ENCODE assay signal across 8 mouse cellular contexts in genomic region chr17:28233091-28233731, GRCm38 (mm10). TPM values are rescaled to one million over a fixed set of nuclear protein-coding genes. Genes with fewer than 3 reads are reported as not detected.
DNase-seq lines count a peak whose midpoint lies in the region; ATAC-seq and TF ChIP-seq lines count a peak whose summit lies in the region.

No protein-coding gene starts in this region.

- no peaks in the 10 kb centered on the region for H3K36me3 ChIP-seq in testis, adult 2 months (ENCODE audit: control insufficient read depth, insufficient read depth, low read length)
- H3K36me3 ChIP-seq in heart, embryonic 13.5 days = peaks cover 13% of the 10 kb centered on the region

- no peaks in the 10 kb centered on the region for H3K27me3 ChIP-seq in testis, adult 2 months (ENCODE audit: control insufficient read depth, insufficient read depth, low read length)
- peaks cover 7% of the 10 kb centered on the region for H3K27me3 ChIP-seq in heart, embryonic 13.5 days (replicated peaks)

- H3K9ac ChIP-seq in heart, embryonic 13.5 days = peak overlapping the region; percentile 96

- H3K9me3 ChIP-seq in heart, embryonic 13.5 days = no peaks in the 10 kb centered on the region

- TF ChIP-seq CTCF in testis, adult 2 months (IDR thresholded peaks at IDR 0.05; ENCODE audit: control insufficient read depth, insufficient read depth, insufficient replicate concordance, low read depth, low read length) = no peak
- TF ChIP-seq CTCF in bone marrow, adult 2 months (IDR thresholded peaks at IDR 0.05; ENCODE audit: control insufficient read depth, insufficient read depth, low read length) = no peak

- no peak overlapping the region for H3K27ac ChIP-seq in testis, adult 2 months (ENCODE audit: control insufficient read depth, insufficient read depth, low read depth, low read length)
- H3K27ac ChIP-seq in bone marrow, adult 2 months (ENCODE audit: control insufficient read depth, insufficient read depth, low read depth, low read length, poor library complexity) = peak overlapping the region; percentile 79
- H3K27ac ChIP-seq in heart, embryonic 13.5 days (replicated peaks) = peak overlapping the region; percentile 82

- DNase-seq in testis, postnatal 10 days (ENCODE audit: low spot score) = no peak
- peak; percentile 40 for DNase-seq in kidney, postnatal 14 days
- DNase-seq in ovary, postnatal 14 days (ENCODE audit: low spot score) = no peak
- no peak for DNase-seq in right cerebral cortex, postnatal 14 days

- WGBS in bone marrow, adult 2 months = under 1% methylated on average over 17 of the region's 17 CpGs
- WGBS in heart, embryonic 13.5 days = 5% methylated on average over 16 of the region's 17 CpGs

- peak overlapping the region; percentile 92 for H3K4me2 ChIP-seq in heart, embryonic 13.5 days

- peaks cover 7% of the 10 kb centered on the region for H3K4me1 ChIP-seq in testis, adult 2 months (ENCODE audit: control insufficient read depth, insufficient read depth, low read length)
- peaks cover 3% of the 10 kb centered on the region; the same call in 1 of the 2 replicates for H3K4me1 ChIP-seq in bone marrow, adult 2 months (ENCODE audit: control insufficient read depth, insufficient read depth, low read length)
- peaks cover 18% of the 10 kb centered on the region for H3K4me1 ChIP-seq in heart, embryonic 13.5 days

- H3K4me3 ChIP-seq in testis, adult 2 months (ENCODE audit: control insufficient read depth, low read depth, low read length) = peak overlapping the region; percentile 94
- H3K4me3 ChIP-seq in bone marrow, adult 2 months (replicated peaks; ENCODE audit: control insufficient read depth, low read depth, low read length) = peak overlapping the region; percentile 68
- peak overlapping the region; percentile 85 for H3K4me3 ChIP-seq in heart, embryonic 13.5 days

- no peak for ATAC-seq in heart, embryonic 13.5 days (ENCODE audit: extremely low read depth, insufficient number of reproducible peaks, low FRiP score, low TSS enrichment)
- peak; percentile 55 for ATAC-seq in megakaryocyte, adult 5-6 weeks (ENCODE audit: poor library complexity, severe bottlenecking)

- TF ChIP-seq POLR2A in testis, adult 2 months (IDR thresholded peaks at IDR 0.05; ENCODE audit: control insufficient read depth, low read depth, low read length) = no peak
- TF ChIP-seq POLR2A in bone marrow, adult 2 months (IDR thresholded peaks at IDR 0.05; ENCODE audit: borderline replicate concordance, control insufficient read depth, low read depth, low read length) = no peak

RNA-seq across cellular contexts. Expression of gene Ppard, which starts 0.7 kb away (rescaled TPM):
- 3.1 and 4.1 TPM in 2 replicates for polyA plus RNA-seq in testis, adult 2 months (2012; rRNA removed)
- 4.4 and 13.2 TPM in 2 replicates for polyA plus RNA-seq in bone marrow, adult 2 months (2011; ENCODE audit: insufficient read depth, insufficient read length, low replicate concordance, missing spikeins)
- 1.1 and 1.5 TPM in 2 replicates for polyA plus RNA-seq in heart, embryonic 13.5 days (2015; fragmentation: Nextera tagmentation; extraction: Ambion mirVana)
- total RNA-seq in megakaryocyte, adult 5-6 weeks (2015) = 19.5 and 19.6 TPM in 2 replicates
- 4.4 and 8.2 TPM in 2 replicates for total RNA-seq in megakaryocyte, adult 5-6 weeks (2017)

RNA-seq across cellular contexts. Expression of gene Def6, which starts 25.6 kb away (rescaled TPM):
- polyA plus RNA-seq in testis, adult 2 months (2012; rRNA removed) = 1.7 and 2.8 TPM in 2 replicates
- polyA plus RNA-seq in bone marrow, adult 2 months (2011; ENCODE audit: insufficient read depth, insufficient read length, low replicate concordance, missing spikeins) = 41.3 and 45.4 TPM in 2 replicates
- polyA plus RNA-seq in heart, embryonic 13.5 days (2015; fragmentation: Nextera tagmentation; extraction: Ambion mirVana) = 3.0 and 3.3 TPM in 2 replicates
- 35.4 and 40.7 TPM in 2 replicates for total RNA-seq in megakaryocyte, adult 5-6 weeks (2015)
- total RNA-seq in megakaryocyte, adult 5-6 weeks (2017) = 91.5 and 92.6 TPM in 2 replicates

RNA-seq across cellular contexts. Expression of gene Zfp523, which starts 56.3 kb away (rescaled TPM):
- polyA plus RNA-seq in testis, adult 2 months (2012; rRNA removed) = 89.4 and 90.8 TPM in 2 replicates
- 4.3 and 11.8 TPM in 2 replicates for polyA plus RNA-seq in bone marrow, adult 2 months (2011; ENCODE audit: insufficient read depth, insufficient read length, low replicate concordance, missing spikeins)
- polyA plus RNA-seq in heart, embryonic 13.5 days (2015; fragmentation: Nextera tagmentation; extraction: Ambion mirVana) = 24.2 and 25.7 TPM in 2 replicates
- 4.2 and 6.4 TPM in 2 replicates for total RNA-seq in megakaryocyte, adult 5-6 weeks (2015)
- 7.1 and 8.1 TPM in 2 replicates for total RNA-seq in megakaryocyte, adult 5-6 weeks (2017)
